Mouse (Mus musculus): ENCODE data around the gene Otc. TPM values are rescaled to one million over a fixed set of nuclear protein-coding genes. Genes with fewer than 3 reads are reported as not detected.

Gene Otc
- 87.6 and 103 TPM in 2 replicates for polyA plus RNA-seq (2015; fragmentation: Nextera tagmentation; extraction: Ambion mirVana)

DNA sequence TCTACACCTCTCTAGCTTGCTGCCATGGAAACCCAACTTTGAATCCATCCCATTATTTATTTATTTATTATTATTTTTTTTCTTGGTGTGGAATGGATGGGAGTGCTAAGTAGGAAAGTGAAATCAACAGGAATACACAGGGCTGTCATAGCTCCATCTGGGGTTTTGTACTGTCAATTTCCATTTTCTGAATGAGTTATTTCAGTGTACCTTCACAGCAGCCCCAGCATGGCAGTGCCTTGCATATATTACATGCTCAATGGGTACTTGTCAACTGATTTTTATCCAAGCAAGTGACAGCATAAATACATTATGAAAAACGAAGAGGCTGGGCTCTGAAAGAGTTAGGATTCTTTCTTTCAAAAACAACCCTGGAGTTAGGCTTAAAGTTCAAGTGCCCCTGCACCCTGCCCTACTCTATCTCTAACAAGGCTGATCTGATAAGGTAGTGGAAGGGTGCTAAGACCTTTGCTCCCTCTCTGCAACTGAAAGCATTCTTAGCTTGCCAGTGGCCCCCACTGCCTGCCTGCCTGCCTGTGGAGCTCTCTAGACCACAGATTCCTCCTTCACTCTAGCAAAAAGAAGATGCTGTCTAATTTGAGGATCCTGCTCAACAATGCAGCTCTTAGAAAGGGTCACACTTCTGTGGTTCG, at the start of gene Otc:
Gene Otc (plus strand): TSS at position 454 of the 653 bp plus-strand sequence.
- no peaks in the 10 kb centered on the region for H3K27me3 ChIP-seq (replicated peaks; ENCODE audit: control insufficient read depth, insufficient read depth, low read length)
- H3K9ac ChIP-seq (ENCODE audit: low read depth, low read length): peak within 1 kb of the TSS; percentile 40; the same call in 1 of the 2 replicates
- ATAC-seq: peak; percentile 97
- peak within 1 kb of the TSS; percentile 40 for H3K4me3 ChIP-seq (ENCODE audit: low read length)
- no peaks in the 10 kb centered on the region for H3K9me3 ChIP-seq (ENCODE audit: control insufficient read depth, low read length)
- no peaks in the 10 kb centered on the region for H3K4me1 ChIP-seq (ENCODE audit: control insufficient read depth, insufficient read depth, low read length)
- 48% methylated on average over 2 of the region's 2 CpGs for WGBS
- peak within 1 kb of the TSS; percentile 31 for H3K4me2 ChIP-seq (ENCODE audit: low read depth, low read length)
- no peaks in the 10 kb centered on the region for H3K36me3 ChIP-seq (ENCODE audit: control insufficient read depth, insufficient read depth, low read length)
- H3K27ac ChIP-seq (ENCODE audit: low read length): peak within 1 kb of the TSS; percentile 41

DNA sequence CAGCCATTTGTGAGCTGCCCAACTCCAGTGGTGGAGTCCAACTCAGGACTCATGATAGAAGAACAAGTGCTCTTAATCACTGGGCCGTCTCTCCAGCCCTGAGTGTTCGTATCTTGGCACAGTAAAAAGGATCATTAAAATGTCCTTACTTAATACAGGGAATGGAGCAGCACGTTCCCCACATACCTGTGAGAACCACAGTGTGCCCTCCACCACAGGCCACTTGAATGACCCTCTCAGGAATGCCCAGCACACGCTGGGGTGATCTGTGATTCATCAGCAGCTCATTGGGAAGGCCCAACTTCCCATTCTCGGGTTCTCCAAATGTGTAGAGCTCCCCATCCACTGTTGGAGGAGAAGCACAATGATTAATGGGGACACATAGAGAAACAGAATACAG, 46.2 kb upstream of the Otc start:
- H3K4me2 ChIP-seq (ENCODE audit: low read depth, low read length): no peak overlapping the region
- no peak for ATAC-seq
- no peak overlapping the region for H3K27ac ChIP-seq (ENCODE audit: low read length)
- no peaks in the 10 kb centered on the region for H3K9me3 ChIP-seq (ENCODE audit: control insufficient read depth, low read length)
- H3K36me3 ChIP-seq (ENCODE audit: control insufficient read depth, insufficient read depth, low read length): no peaks in the 10 kb centered on the region
- no peak overlapping the region for H3K9ac ChIP-seq (ENCODE audit: low read depth, low read length)
- WGBS: 77% methylated on average over 5 of the region's 5 CpGs
- H3K27me3 ChIP-seq (replicated peaks; ENCODE audit: control insufficient read depth, insufficient read depth, low read length): no peaks in the 10 kb centered on the region
- no peaks in the 10 kb centered on the region for H3K4me1 ChIP-seq (ENCODE audit: control insufficient read depth, insufficient read depth, low read length)
- H3K4me3 ChIP-seq (ENCODE audit: low read length): no peak overlapping the region

DNA sequence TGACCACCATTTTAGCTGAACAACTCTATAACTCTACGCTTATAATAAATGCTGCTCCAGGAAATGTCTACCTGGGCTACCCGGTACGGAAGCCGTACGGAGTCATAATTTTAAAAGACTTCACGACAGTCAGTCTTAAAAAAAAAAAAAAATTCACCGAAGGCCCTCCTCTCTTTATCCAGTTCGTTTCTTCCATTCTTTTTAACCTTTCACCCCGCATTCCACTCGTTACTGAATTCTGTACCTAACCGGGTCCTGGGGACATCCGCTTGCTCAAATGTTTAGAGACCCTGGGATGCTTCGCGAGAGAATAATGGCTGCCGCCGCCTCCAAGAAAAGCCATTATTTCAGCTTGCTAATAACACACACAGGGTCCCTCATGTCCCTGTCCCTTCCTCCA, 36.1 kb upstream of the Otc start:
- H3K4me1 ChIP-seq (ENCODE audit: control insufficient read depth, insufficient read depth, low read length): no peaks in the 10 kb centered on the region
- H3K9me3 ChIP-seq (ENCODE audit: control insufficient read depth, low read length): no peaks in the 10 kb centered on the region
- peak overlapping the region; percentile 72 for H3K9ac ChIP-seq (ENCODE audit: low read depth, low read length)
- peak overlapping the region; percentile 58 for H3K4me3 ChIP-seq (ENCODE audit: low read length)
- peak overlapping the region; percentile 36 for H3K4me2 ChIP-seq (ENCODE audit: low read depth, low read length)
- ATAC-seq: peak; percentile 13
- peak overlapping the region; percentile 75 for H3K27ac ChIP-seq (ENCODE audit: low read length)
- 24% methylated on average over 16 of the region's 16 CpGs for WGBS
- no peaks in the 10 kb centered on the region for H3K36me3 ChIP-seq (ENCODE audit: control insufficient read depth, insufficient read depth, low read length)
- no peaks in the 10 kb centered on the region for H3K27me3 ChIP-seq (replicated peaks; ENCODE audit: control insufficient read depth, insufficient read depth, low read length)

DNA sequence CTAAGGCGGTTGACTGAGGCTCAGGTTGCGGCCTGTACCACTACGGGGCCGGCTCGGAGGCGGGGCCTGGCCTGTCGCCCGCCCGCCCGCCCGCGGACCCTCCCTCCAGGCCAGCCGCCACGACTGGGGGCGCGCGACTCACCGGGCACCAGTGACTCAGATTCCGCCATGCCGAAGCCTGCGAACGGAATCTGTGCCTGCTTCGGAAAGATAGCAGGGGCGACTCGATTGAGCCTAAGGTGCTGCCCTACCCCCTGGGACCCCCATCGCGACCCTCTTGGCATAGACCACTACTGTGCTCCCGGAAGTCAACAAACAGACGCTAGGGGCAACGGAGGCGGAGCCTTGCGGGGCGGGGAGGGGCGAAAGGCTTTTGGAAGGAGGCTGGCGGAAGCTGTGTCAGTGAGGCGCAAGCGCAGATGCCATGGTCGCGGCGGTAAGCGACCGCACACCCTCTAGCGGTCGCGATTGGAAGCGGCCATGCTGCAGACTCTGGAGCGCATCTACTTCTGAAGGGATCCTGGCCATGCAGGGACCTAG, 35.6 kb upstream of the Otc start, which contains the start of gene Rpgr:
Gene Rpgr (minus strand): TSS at position 511 of the 540 bp plus-strand sequence.
- peak; percentile 98 for ATAC-seq
- Histone ChIP-seq H3K36me3 (ENCODE audit: control insufficient read depth, insufficient read depth, low read length) (no peaks in the 10 kb centered on the region), H3K9ac (ENCODE audit: low read depth, low read length) (peak within 1 kb of the TSS; percentile 72), H3K27me3 (replicated peaks; ENCODE audit: control insufficient read depth, insufficient read depth, low read length) (no peaks in the 10 kb centered on the region), H3K4me1 (ENCODE audit: control insufficient read depth, insufficient read depth, low read length) (no peaks in the 10 kb centered on the region), H3K27ac (ENCODE audit: low read length) (peak within 1 kb of the TSS; percentile 75), H3K9me3 (ENCODE audit: control insufficient read depth, low read length) (no peaks in the 10 kb centered on the region), H3K4me2 (ENCODE audit: low read depth, low read length) (peak within 1 kb of the TSS; percentile 36), H3K4me3 (ENCODE audit: low read length) (peak within 1 kb of the TSS; percentile 58)
- WGBS: 16% methylated on average over 40 of the region's 47 CpGs

- no peaks in the 10 kb centered on the region for H3K27me3 ChIP-seq (replicated peaks; ENCODE audit: control insufficient read depth, insufficient read depth, low read length)
- H3K27ac ChIP-seq (ENCODE audit: low read length): no peak overlapping the region
- H3K4me2 ChIP-seq (ENCODE audit: low read depth, low read length): no peak overlapping the region
- H3K4me1 ChIP-seq (ENCODE audit: control insufficient read depth, insufficient read depth, low read length): no peaks in the 10 kb centered on the region
- no peak overlapping the region for H3K9ac ChIP-seq (ENCODE audit: low read depth, low read length)
- H3K36me3 ChIP-seq (ENCODE audit: control insufficient read depth, insufficient read depth, low read length): no peaks in the 10 kb centered on the region
- H3K4me3 ChIP-seq (ENCODE audit: low read length): no peak overlapping the region
- H3K9me3 ChIP-seq (ENCODE audit: control insufficient read depth, low read length): no peaks in the 10 kb centered on the region
- no peak for ATAC-seq
- WGBS: 75% methylated on average over 6 of the region's 6 CpGs
Measured at GRCm38 (mm10) chrX:10219281-10219680, 32.8 kb upstream of the Otc start.

DNA sequence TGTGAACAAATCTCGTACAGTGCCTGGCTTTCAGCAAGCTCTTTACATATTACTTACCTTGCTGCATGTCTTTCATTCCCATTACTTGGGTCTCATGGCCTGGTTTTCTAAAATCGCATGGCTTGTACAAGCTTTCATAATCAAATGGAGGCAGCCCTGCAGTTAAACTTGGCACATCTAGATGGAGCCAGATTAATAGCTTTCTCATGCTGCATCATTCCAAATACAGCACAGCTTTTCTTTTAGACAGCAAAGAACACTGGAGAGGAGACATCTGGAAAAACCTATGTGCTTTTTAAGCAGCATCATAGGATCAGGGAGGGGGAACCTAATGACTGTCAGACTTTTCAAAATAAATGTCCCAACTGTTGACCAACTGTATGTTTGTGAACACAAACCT, 19.1 kb upstream of the Otc start:
- no peak overlapping the region for H3K4me3 ChIP-seq (ENCODE audit: low read length)
- H3K4me2 ChIP-seq (ENCODE audit: low read depth, low read length): no peak overlapping the region
- H3K9ac ChIP-seq (ENCODE audit: low read depth, low read length): no peak overlapping the region
- no peaks in the 10 kb centered on the region for H3K4me1 ChIP-seq (ENCODE audit: control insufficient read depth, insufficient read depth, low read length)
- H3K27ac ChIP-seq (ENCODE audit: low read length): no peak overlapping the region
- no peaks in the 10 kb centered on the region for H3K27me3 ChIP-seq (replicated peaks; ENCODE audit: control insufficient read depth, insufficient read depth, low read length)
- ATAC-seq: no peak
- no peaks in the 10 kb centered on the region for H3K36me3 ChIP-seq (ENCODE audit: control insufficient read depth, insufficient read depth, low read length)
- no peaks in the 10 kb centered on the region for H3K9me3 ChIP-seq (ENCODE audit: control insufficient read depth, low read length)
- WGBS: 64% methylated on average over 2 of the region's 2 CpGs

GRCm38 (mm10) chrX:10234617-10235016, 17.5 kb upstream of the Otc start:
- H3K36me3 ChIP-seq (ENCODE audit: control insufficient read depth, insufficient read depth, low read length): no peaks in the 10 kb centered on the region
- WGBS: 72% methylated on average over 3 of the region's 3 CpGs
- H3K4me1 ChIP-seq (ENCODE audit: control insufficient read depth, insufficient read depth, low read length): no peaks in the 10 kb centered on the region
- no peaks in the 10 kb centered on the region for H3K27me3 ChIP-seq (replicated peaks; ENCODE audit: control insufficient read depth, insufficient read depth, low read length)
- no peak overlapping the region for H3K4me2 ChIP-seq (ENCODE audit: low read depth, low read length)
- no peak overlapping the region for H3K9ac ChIP-seq (ENCODE audit: low read depth, low read length)
- ATAC-seq: no peak
- H3K4me3 ChIP-seq (ENCODE audit: low read length): no peak overlapping the region
- no peak overlapping the region for H3K27ac ChIP-seq (ENCODE audit: low read length)
- H3K9me3 ChIP-seq (ENCODE audit: control insufficient read depth, low read length): no peaks in the 10 kb centered on the region

DNA sequence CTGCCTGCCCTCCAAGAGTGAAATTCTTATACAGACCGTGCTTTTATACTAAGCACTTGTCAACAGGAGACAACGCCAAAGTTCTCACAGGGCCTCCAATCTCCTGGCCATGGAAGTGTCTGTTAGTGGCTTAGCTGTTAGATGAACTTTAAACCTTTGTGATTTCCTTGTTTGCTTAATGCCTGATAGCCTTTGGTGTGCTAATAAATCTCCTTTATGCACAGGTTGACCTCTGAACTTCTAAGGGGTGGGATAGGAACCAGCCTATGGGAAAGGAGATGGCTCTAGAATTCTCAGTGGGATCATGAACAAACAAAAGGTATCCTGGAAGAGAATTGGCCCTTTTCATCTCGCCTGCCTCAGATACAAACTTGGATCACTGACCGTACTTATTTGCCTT, 12.6 kb upstream of the Otc start:
- WGBS: 48% methylated on average over 4 of the region's 4 CpGs
- ATAC-seq: peak; percentile 96
- H3K4me2 ChIP-seq (ENCODE audit: low read depth, low read length): no peak overlapping the region
- H3K27me3 ChIP-seq (replicated peaks; ENCODE audit: control insufficient read depth, insufficient read depth, low read length): no peaks in the 10 kb centered on the region
- H3K9me3 ChIP-seq (ENCODE audit: control insufficient read depth, low read length): no peaks in the 10 kb centered on the region
- no peak overlapping the region; the same call in 1 of the 2 replicates for H3K27ac ChIP-seq (ENCODE audit: low read length)
- H3K4me1 ChIP-seq (ENCODE audit: control insufficient read depth, insufficient read depth, low read length): no peaks in the 10 kb centered on the region
- H3K4me3 ChIP-seq (ENCODE audit: low read length): no peak overlapping the region
- no peak overlapping the region for H3K9ac ChIP-seq (ENCODE audit: low read depth, low read length)
- H3K36me3 ChIP-seq (ENCODE audit: control insufficient read depth, insufficient read depth, low read length): no peaks in the 10 kb centered on the region

DNA sequence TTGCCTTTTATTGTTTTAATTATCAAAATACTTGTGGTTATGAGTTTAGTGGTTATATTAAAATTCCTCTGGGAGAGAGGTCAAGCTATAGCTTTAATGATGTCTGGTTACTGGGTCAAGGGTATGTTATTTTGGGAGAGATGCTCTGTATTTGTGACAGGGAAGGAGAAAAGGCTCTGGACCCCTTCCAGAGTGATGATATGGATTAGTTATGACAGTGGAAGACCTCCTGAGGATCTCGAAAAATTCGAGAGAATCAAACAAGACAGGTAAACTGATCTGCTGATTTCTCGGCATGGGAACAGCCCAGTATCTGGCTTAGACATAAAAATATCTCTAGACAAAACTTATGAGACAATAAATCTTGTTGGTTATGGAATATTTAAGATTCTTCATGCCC, 8.2 kb upstream of the Otc start:
- H3K27ac ChIP-seq (ENCODE audit: low read length): no peak overlapping the region
- ATAC-seq: no peak
- no peak overlapping the region for H3K9ac ChIP-seq (ENCODE audit: low read depth, low read length)
- H3K27me3 ChIP-seq (replicated peaks; ENCODE audit: control insufficient read depth, insufficient read depth, low read length): no peaks in the 10 kb centered on the region
- H3K4me3 ChIP-seq (ENCODE audit: low read length): no peak overlapping the region
- no peaks in the 10 kb centered on the region for H3K36me3 ChIP-seq (ENCODE audit: control insufficient read depth, insufficient read depth, low read length)
- no peaks in the 10 kb centered on the region for H3K9me3 ChIP-seq (ENCODE audit: control insufficient read depth, low read length)
- 73% methylated on average over 3 of the region's 3 CpGs for WGBS
- H3K4me1 ChIP-seq (ENCODE audit: control insufficient read depth, insufficient read depth, low read length): no peaks in the 10 kb centered on the region
- H3K4me2 ChIP-seq (ENCODE audit: low read depth, low read length): no peak overlapping the region
